Mouse (Mus musculus): ENCODE measurements around the gene Tns1.

GRCm38 (mm10) chr1:74027559-74028091 lies 96.6 kb downstream of the Tns1 start:
- TF ChIP-seq CTCF (IDR thresholded peaks at IDR 0.05; ENCODE audit: borderline replicate concordance, extremely low read depth, insufficient read depth, insufficient read length), result no peak
- TF ChIP-seq POLR2A (IDR thresholded peaks at IDR 0.05; ENCODE audit: borderline replicate concordance, extremely low read depth, insufficient read depth, insufficient read length, poor library complexity, severe bottlenecking), result no peak
